Mouse (Mus musculus): ENCODE data around the gene 4833439L19Rik.
"Not testable (repeated sequence)": the region's sequence is repeated elsewhere in the genome, so short reads cannot be mapped to it uniquely, and the experiment has no call there.

4833439L19Rik gene

GRCm38 (mm10) chr13:54565201-54565581, at the start of gene 4833439L19Rik:
Gene 4833439L19Rik, minus strand, starts transcription at chr13:54565435.
- in situ Hi-C loops (cut with MboI, MseI), result loop anchor here (10.0 kb wide), 1 partner anchor 1180 kb away; no protein-coding TSS in a partner anchor

GRCm38 (mm10) chr13:54613141-54613540, 47.9 kb upstream of the 4833439L19Rik start:
- in situ Hi-C loops (cut with MboI, MseI), result not testable (repeated sequence)

GRCm38 (mm10) chr13:54610972-54611754, 45.9 kb upstream of the 4833439L19Rik start, which contains the start of gene Cltb:
Gene Cltb, minus strand, starts transcription at chr13:54611344.
- in situ Hi-C loops (cut with MboI, MseI), result no loop called here

GRCm38 (mm10) chr13:54610613-54610971, 45.4 kb upstream of the 4833439L19Rik start:
- in situ Hi-C loops (cut with MboI, MseI), result no loop called here

GRCm38 (mm10) chr13:54609301-54609700, 44.1 kb upstream of the 4833439L19Rik start:
- in situ Hi-C loops (cut with MboI, MseI), result no loop called here

- in situ Hi-C loops (cut with MboI, MseI), result no loop called here
Observed at GRCm38 (mm10) chr13:54608666-54609065, 43.4 kb upstream of the 4833439L19Rik start.

GRCm38 (mm10) chr13:54608002-54608401, 42.8 kb upstream of the 4833439L19Rik start:
- in situ Hi-C loops (cut with MboI, MseI), result no loop called here

- in situ Hi-C loops (cut with MboI, MseI), result no loop called here
Observed at GRCm38 (mm10) chr13:54607204-54607603, 42.0 kb upstream of the 4833439L19Rik start.

GRCm38 (mm10) chr13:54605426-54605825, 40.2 kb upstream of the 4833439L19Rik start:
- in situ Hi-C loops (cut with MboI, MseI), result no loop called here

- in situ Hi-C loops (cut with MboI, MseI), result no loop called here
Observed at GRCm38 (mm10) chr13:54604221-54604620, 39.0 kb upstream of the 4833439L19Rik start.

- in situ Hi-C loops (cut with MboI, MseI), result no loop called here
Observed at GRCm38 (mm10) chr13:54603501-54603900, 38.3 kb upstream of the 4833439L19Rik start.

GRCm38 (mm10) chr13:54602639-54603111, 37.4 kb upstream of the 4833439L19Rik start:
- in situ Hi-C loops (cut with MboI, MseI), result no loop called here

- in situ Hi-C loops (cut with MboI, MseI), result no loop called here
Observed at GRCm38 (mm10) chr13:54598622-54599143, 33.4 kb upstream of the 4833439L19Rik start.

GRCm38 (mm10) chr13:54596870-54597269, 31.6 kb upstream of the 4833439L19Rik start:
- in situ Hi-C loops (cut with MboI, MseI), result no loop called here

- in situ Hi-C loops (cut with MboI, MseI), result no loop called here
Observed at GRCm38 (mm10) chr13:54596107-54596690, 31.0 kb upstream of the 4833439L19Rik start.

GRCm38 (mm10) chr13:54593617-54594016, 28.4 kb upstream of the 4833439L19Rik start:
- in situ Hi-C loops (cut with MboI, MseI), result no loop called here

- in situ Hi-C loops (cut with MboI, MseI), result no loop called here
Observed at GRCm38 (mm10) chr13:54591776-54592356, 26.6 kb upstream of the 4833439L19Rik start.

GRCm38 (mm10) chr13:54589996-54590951, 25.0 kb upstream of the 4833439L19Rik start, which contains the start of the genes Nop16 and Higd2a:
Gene Nop16, minus strand, starts transcription at chr13:54590090.
Gene Higd2a, plus strand, starts transcription at chr13:54590207.
- in situ Hi-C loops (cut with MboI, MseI), result no loop called here

GRCm38 (mm10) chr13:54589414-54589995, 24.3 kb upstream of the 4833439L19Rik start:
- in situ Hi-C loops (cut with MboI, MseI), result no loop called here

GRCm38 (mm10) chr13:54585831-54586230, 20.6 kb upstream of the 4833439L19Rik start:
- in situ Hi-C loops (cut with MboI, MseI), result no loop called here

- in situ Hi-C loops (cut with MboI, MseI), result no loop called here
Observed at GRCm38 (mm10) chr13:54582860-54583259, 17.6 kb upstream of the 4833439L19Rik start.

Data from T-helper 2 cell (primary cell).